Mouse (Mus musculus) ES-Bruce4 (cell line): ENCODE measurements around the gene Leng1. TPM values are rescaled to one million over a fixed set of nuclear protein-coding genes. Genes with fewer than 3 reads are reported as not detected.

Experiments
- H3K27ac ChIP-seq: 2 replicates; pipeline ENCODE4 v1.5.1; 2012; ENCODE audit warnings: low read length, inconsistent platforms; ENCODE audit not compliant: insufficient read depth
- H3K27me3 ChIP-seq: 2 replicates; pipeline ENCODE4 v1.6.1; 2012; ENCODE audit warnings: mild to moderate bottlenecking, low read length, inconsistent platforms; ENCODE audit not compliant: control insufficient read depth, poor library complexity, insufficient read depth, severe bottlenecking
- H3K36me3 ChIP-seq: 2 replicates; pipeline ENCODE4 v1.6.1; 2012; ENCODE audit warnings: inconsistent platforms, mild to moderate bottlenecking, low read length, moderate library complexity; ENCODE audit not compliant: control insufficient read depth, poor library complexity, insufficient read depth, severe bottlenecking
- H3K4me1 ChIP-seq: one replicate; pipeline ENCODE4 v1.8.1; 2011; ENCODE audit warnings: low read length; ENCODE audit not compliant: control insufficient read depth, insufficient read depth
- H3K4me3 ChIP-seq: 2 replicates; pipeline ENCODE4 v1.5.1; 2011; ENCODE audit warnings: low read depth, mild to moderate bottlenecking, low read length
- H3K9ac ChIP-seq: 2 replicates; pipeline ENCODE4 v1.6.1; 2012; ENCODE audit warnings: low read depth, mild to moderate bottlenecking, inconsistent platforms; ENCODE audit not compliant: poor library complexity, severe bottlenecking
- H3K9me3 ChIP-seq: replicated peaks from 2 replicates; pipeline ENCODE4 v1.6.1; 2012; ENCODE audit warnings: mild to moderate bottlenecking, low read length, inconsistent platforms; ENCODE audit not compliant: control insufficient read depth, poor library complexity, insufficient read depth, severe bottlenecking
- CTCF ChIP-seq: IDR thresholded peaks from one replicate; pipeline ENCODE4 v1.8.1; 2011; ENCODE audit warnings: low read depth, low read length
- EP300 ChIP-seq: IDR thresholded peaks from 2 replicates; pipeline ENCODE4 v1.6.1; 2011; ENCODE audit warnings: low read depth, low read length; ENCODE audit not compliant: insufficient read depth
- POLR2A ChIP-seq: IDR thresholded peaks from one replicate; pipeline ENCODE4 v1.8.1; 2011; ENCODE audit warnings: low read length; ENCODE audit not compliant: insufficient read depth
- polyA plus RNA-seq: library from polyadenylated mRNA; stranded (reverse); fragments of >200 nt; gene quantifications from 2 replicates; pipeline ENCODE4 v1.2.4, GENCODE M21; 2011; ENCODE audit warnings: low read depth; ENCODE audit not compliant: missing spikeins, insufficient read depth, insufficient read length

Leng1 gene
- polyA plus RNA-seq, 1 experiment = 8.3 TPM

DNA sequence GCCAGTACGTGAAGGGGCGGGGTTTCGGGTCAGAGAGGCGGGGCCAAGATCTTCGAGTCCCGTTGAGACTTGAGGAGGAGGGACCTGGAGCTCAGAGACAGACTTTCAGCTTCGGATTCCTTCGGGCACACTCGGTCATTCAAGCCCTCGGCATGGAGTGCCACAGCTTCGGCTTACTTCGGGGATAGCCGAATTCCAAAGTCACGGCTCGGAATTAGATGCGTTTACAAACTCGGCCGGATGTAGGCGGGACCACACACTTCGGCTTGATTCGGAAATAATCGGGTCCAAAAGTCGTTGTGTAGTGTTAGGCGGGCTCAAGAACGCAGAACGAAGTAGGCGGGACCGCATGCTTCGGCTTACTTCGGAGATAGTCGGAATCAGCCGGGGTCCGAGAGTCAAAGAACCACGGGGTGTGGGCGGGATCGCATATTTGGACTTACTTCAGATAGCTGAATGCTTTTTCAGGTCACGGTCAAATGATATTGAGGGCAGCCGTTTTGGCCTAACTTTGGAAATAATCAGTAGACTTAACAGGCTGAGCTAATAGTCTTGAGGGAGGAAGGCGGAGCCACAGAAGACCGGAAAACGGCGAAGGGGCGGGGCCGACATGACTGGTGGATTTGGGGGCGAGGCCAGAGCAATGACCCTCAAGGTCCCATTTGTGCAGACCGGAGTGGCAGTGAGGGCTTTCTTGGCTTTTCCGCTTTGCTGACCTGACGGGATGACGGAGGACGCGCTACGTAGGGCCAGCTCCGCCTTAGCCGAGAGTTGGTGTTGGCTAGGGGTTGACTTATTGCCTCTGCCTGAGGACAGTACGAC, 27.6 kb upstream of the Leng1 start, which contains the start of gene Mboat7:
Gene Mboat7, minus strand, starts transcription at position 537 of the 822 bp plus-strand sequence.
- peak within 1 kb of the TSS; percentile 55 for H3K9ac ChIP-seq
- H3K27me3 ChIP-seq = no peaks in the 10 kb centered on the region
- TF ChIP-seq CTCF = no peak
- peak; percentile 95 for TF ChIP-seq POLR2A
- H3K4me3 ChIP-seq = peak within 1 kb of the TSS; percentile 76
- H3K4me1 ChIP-seq = no peaks in the 10 kb centered on the region
- peak within 1 kb of the TSS; percentile 82 for H3K27ac ChIP-seq
- H3K36me3 ChIP-seq = peaks cover 12% of the 10 kb centered on the region
- no peaks in the 10 kb centered on the region for H3K9me3 ChIP-seq

DNA sequence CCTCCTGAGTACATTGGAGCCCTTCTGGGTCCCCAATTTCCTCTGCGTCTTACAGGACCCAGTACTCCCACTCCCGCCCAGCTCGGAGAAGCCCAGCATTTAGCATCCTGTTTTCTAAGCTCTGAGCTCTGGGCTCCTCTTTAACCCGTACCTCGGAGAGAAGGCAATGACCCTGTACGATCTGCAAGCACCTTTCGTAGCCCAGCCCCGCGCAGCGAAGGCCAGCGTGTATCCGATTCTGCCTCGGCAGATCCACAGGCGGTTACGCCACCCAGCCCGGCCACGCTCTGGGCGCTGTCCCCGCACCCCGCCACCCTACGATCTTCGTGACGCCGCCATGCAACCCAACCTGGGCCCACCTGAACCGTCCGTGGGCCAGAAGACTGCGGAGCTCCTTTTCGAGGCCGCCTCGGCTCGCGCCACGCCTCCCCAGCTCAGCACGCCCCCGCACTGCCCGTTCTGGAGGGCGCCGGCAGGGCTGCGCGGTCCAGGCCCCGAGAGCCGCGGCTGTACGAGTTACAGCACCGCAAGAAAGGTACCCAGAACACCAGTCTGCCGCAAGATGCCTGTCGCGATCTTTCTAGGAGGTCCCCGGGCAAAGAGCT, 26.8 kb upstream of the Leng1 start, which contains the start of gene Tsen34:
Gene Tsen34, plus strand, starts transcription at position 482 of the 605 bp plus-strand sequence.
- peaks cover 6% of the 10 kb centered on the region for H3K36me3 ChIP-seq
- H3K9ac ChIP-seq = peak within 1 kb of the TSS; percentile 55
- no peaks in the 10 kb centered on the region for H3K27me3 ChIP-seq
- no peaks in the 10 kb centered on the region for H3K9me3 ChIP-seq
- H3K4me1 ChIP-seq = no peaks in the 10 kb centered on the region
- H3K4me3 ChIP-seq = peak within 1 kb of the TSS; percentile 76
- no peak for TF ChIP-seq EP300
- TF ChIP-seq CTCF = no peak
- TF ChIP-seq POLR2A = no peak
- peak within 1 kb of the TSS; percentile 82 for H3K27ac ChIP-seq

DNA sequence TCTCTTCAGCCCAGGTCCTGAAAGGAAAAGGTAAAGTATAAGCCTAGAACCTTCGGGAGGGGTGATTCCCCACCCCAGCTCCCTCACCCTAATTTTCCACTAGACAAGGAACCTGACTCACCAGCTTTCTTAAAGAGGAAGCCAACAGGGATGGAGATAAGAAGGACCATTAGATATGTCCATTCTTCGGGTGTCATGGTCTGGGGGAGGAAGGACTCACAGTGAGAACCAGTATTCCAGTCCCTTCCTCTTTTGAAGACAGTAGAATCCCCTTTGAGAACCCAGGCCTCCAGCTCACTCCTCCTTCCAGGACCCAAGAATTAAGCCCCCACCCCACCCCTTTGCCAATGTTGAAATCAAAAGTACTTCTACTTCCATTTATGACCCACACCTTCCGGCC, 26.3 kb upstream of the Leng1 start:
- Histone ChIP-seq H3K27me3 (no peaks in the 10 kb centered on the region), H3K9ac (peak overlapping the region; percentile 55), H3K27ac (no peak overlapping the region), H3K4me1 (no peaks in the 10 kb centered on the region), H3K36me3 (peaks cover 4% of the 10 kb centered on the region), H3K9me3 (no peaks in the 10 kb centered on the region), H3K4me3 (peak overlapping the region; percentile 76)
- TF ChIP-seq EP300 = no peak
- TF ChIP-seq CTCF = no peak
- TF ChIP-seq POLR2A = no peak

DNA sequence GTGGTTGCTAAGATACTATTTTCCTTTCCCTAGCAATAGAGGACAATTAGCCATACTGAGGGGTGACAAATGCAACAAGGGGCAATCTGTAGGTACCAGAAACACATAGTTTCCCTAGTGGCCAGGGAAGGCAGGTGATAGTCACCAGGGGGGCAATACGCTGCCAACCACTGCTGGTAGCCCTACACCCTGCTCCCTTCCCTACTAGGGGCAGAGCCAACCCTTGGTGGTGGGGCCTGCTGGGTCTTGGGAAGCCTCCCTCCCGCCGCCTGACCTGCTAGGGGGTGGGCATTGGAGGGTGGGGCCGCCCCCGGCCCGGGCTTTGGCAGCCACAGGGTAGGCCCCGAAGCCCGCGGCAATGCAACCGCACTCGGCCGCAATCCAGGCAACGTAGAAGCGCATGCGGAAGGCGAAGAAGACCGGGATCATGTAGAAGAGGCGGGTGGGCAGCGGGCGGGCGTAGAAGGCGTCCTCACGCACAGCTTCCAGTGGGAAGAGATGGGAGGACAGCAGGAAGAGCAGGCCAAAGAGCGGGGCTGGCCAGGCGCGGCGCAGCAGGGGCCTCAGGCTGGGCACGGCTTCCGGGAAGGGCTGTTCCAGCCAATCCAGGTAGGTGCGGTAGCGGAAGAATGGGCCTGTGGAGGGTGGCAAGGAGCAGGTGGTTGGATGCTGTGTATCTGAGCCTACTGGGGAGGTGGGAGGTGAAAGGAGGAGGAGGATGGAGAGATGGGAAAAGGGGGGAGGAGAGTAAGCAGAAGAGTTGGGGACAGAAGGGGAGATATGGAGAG, 20.0 kb upstream of the Leng1 start:
- Histone ChIP-seq H3K9me3 (no peaks in the 10 kb centered on the region), H3K4me3 (peak overlapping the region; percentile 74), H3K27me3 (no peaks in the 10 kb centered on the region), H3K4me1 (peaks cover 2% of the 10 kb centered on the region), H3K27ac (no peak overlapping the region), H3K36me3 (peaks cover 2% of the 10 kb centered on the region; the same call in 1 of the 2 replicates), H3K9ac (peak overlapping the region; percentile 70)
- TF ChIP-seq EP300 (no peak), CTCF (no peak), POLR2A (no peak)

DNA sequence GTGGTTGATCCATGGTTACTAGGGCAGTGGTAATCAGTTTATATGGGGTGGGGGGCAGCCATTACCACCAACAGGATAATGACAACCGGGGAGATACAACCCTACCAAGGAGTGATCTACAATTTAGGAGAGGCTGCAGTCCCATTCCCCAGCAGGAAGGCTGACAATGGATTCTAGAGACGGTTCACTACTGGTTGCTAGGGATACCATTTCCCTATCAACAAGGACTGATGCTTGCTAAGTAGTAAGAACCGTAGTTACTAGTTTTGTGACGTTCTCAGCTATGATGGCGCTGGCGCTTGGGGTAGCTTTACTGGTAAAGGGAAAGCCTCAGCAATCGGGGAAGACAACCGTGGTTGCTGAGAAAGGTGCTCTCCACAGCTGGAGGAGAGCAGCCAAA, 19.1 kb upstream of the Leng1 start:
- Histone ChIP-seq H3K9me3 (no peaks in the 10 kb centered on the region), H3K4me3 (no peak overlapping the region), H3K9ac (no peak overlapping the region), H3K36me3 (peaks cover 2% of the 10 kb centered on the region; the same call in 1 of the 2 replicates), H3K4me1 (peaks cover 2% of the 10 kb centered on the region), H3K27ac (no peak overlapping the region), H3K27me3 (no peaks in the 10 kb centered on the region)
- no peak for TF ChIP-seq EP300
- TF ChIP-seq POLR2A = no peak
- no peak for TF ChIP-seq CTCF
